Mouse (Mus musculus): ENCODE measurements at regions not wholly inside any gene's neighbourhood (a gene's known extent, or its start where the extent isn't known, plus 50 kb on each side); places are given as distances from the start of the nearest gene placed in this dataset.

- DNase-seq = peak; percentile 49
- WGBS = 47% methylated on average over 14 of the region's 14 CpGs
- TF ChIP-seq POLR2A (IDR thresholded peaks at IDR 0.05; ENCODE audit: borderline replicate concordance, extremely low read depth, low read depth, low read length) (no peak), CTCF (IDR thresholded peaks at IDR 0.05; ENCODE audit: insufficient read depth, low read length) (no peak)
These were observed 76.0 kb upstream of the Wnt7b start for GRCm38 (mm10) chr15:85658101-85658885.

DNA sequence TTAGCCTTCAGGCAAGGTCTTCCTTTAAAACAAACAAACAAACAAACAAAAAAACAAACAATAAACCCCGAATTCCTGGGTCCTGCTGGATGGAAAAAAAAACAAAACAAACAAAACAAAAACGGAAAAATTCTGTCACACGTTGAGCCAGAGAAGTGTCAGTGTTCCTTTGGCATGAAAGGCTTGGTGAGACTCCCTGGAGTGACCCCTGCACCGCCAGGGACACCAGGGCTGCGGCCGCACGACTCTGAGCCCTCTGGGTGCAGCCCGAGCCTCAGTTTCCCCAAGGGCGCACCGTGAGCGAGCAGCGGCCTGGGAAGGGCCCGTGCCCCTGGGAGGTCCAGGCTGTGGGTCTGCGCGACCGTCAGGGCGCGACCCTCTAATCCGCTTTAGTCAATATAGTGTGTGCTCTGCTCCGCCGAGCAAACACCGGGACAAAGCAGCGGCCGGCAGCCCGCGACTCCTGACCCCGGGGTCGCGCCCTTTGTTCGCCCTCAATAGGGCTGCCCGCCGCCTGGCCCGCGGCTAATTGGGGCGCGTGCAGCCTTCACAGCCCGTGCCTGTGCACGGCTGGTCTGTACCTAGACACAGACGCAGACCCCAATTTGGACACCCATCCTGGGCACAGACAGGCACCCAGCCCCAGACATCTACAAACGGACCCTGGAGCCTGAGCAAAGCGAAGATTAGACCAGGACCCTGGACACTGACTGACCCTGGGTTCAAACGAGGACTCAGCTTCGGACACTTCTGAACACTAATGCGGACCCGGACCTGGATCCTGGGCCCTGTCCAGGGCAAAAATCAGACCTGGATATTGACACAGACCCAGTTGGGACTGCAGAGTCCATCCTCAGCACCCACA is 74.0 kb upstream of the Ppara start:
- DNase-seq = no peak
- 56% methylated on average over 45 of the region's 45 CpGs for WGBS
- peaks cover 17% of the 10 kb centered on the region for H3K4me1 ChIP-seq (ENCODE audit: control insufficient read depth, insufficient read depth, low read length)
- H3K4me3 ChIP-seq (replicated peaks; ENCODE audit: extremely low read depth, low read depth, low read length) = no peak overlapping the region
- TF ChIP-seq POLR2A (IDR thresholded peaks at IDR 0.05; ENCODE audit: borderline replicate concordance, extremely low read depth, low read depth, low read length) (no peak), CTCF (IDR thresholded peaks at IDR 0.05; ENCODE audit: insufficient read depth, low read length) (no peak)

More at GRCm38 (mm10) chr15:85658101-85658885, 76.0 kb upstream of the Wnt7b start:
- Histone ChIP-seq H3K4me1 (ENCODE audit: control insufficient read depth, insufficient read depth, low read length) (peaks cover 27% of the 10 kb centered on the region), H3K4me3 (replicated peaks; ENCODE audit: extremely low read depth, low read depth, low read length) (no peak overlapping the region)

GRCm38 (mm10) chr15:85661393-85661690 is 73.4 kb upstream of the Ppara start:
- WGBS = 85% methylated on average over 2 of the region's 2 CpGs
- Histone ChIP-seq H3K4me3 (replicated peaks; ENCODE audit: extremely low read depth, low read depth, low read length) (no peak overlapping the region), H3K4me1 (ENCODE audit: control insufficient read depth, insufficient read depth, low read length) (peaks cover 11% of the 10 kb centered on the region)
- DNase-seq = no peak
- no peak for TF ChIP-seq CTCF (IDR thresholded peaks at IDR 0.05; ENCODE audit: insufficient read depth, low read length)
- TF ChIP-seq POLR2A (IDR thresholded peaks at IDR 0.05; ENCODE audit: borderline replicate concordance, extremely low read depth, low read depth, low read length) = no peak

- H3K4me3 ChIP-seq (replicated peaks; ENCODE audit: extremely low read depth, low read depth, low read length) = no peak overlapping the region
- H3K4me1 ChIP-seq (ENCODE audit: control insufficient read depth, insufficient read depth, low read length) = peaks cover 10% of the 10 kb centered on the region
- TF ChIP-seq CTCF (IDR thresholded peaks at IDR 0.05; ENCODE audit: insufficient read depth, low read length) = no peak
- TF ChIP-seq POLR2A (IDR thresholded peaks at IDR 0.05; ENCODE audit: borderline replicate concordance, extremely low read depth, low read depth, low read length) = no peak
- WGBS = 96% methylated on average over 5 of the region's 5 CpGs
- DNase-seq = no peak
These were observed 73.0 kb upstream of the Ppara start for GRCm38 (mm10) chr15:85661771-85662170.

- no peak overlapping the region for H3K4me3 ChIP-seq (replicated peaks; ENCODE audit: extremely low read depth, low read depth, low read length)
- TF ChIP-seq CTCF (IDR thresholded peaks at IDR 0.05; ENCODE audit: insufficient read depth, low read length) = no peak
- TF ChIP-seq POLR2A (IDR thresholded peaks at IDR 0.05; ENCODE audit: borderline replicate concordance, extremely low read depth, low read depth, low read length) = no peak
- no peak for DNase-seq
- H3K4me1 ChIP-seq (ENCODE audit: control insufficient read depth, insufficient read depth, low read length) = peaks cover 8% of the 10 kb centered on the region
- WGBS = 85% methylated on average over 8 of the region's 8 CpGs
These were observed 72.5 kb upstream of the Ppara start for GRCm38 (mm10) chr15:85662271-85662670.

DNA sequence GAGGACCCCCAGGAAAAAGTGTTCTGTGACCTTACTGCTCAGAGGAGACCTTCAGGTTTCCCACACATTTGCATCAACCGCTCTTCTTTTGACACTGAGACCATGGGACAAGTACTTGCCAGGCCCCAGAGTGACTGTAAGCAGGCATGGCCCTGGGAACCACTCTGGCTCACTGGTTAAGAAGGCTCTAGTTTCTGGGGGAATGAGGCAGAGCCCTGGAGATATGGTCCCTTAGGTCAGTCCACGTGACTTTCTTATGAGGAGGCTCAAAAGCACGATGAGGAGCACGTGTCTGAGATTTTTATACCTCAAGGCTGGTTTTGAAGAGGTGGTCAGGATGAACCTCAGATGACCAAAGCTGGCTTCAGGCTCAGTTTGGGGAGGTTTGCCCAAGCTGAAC is 72.1 kb upstream of the Ppara start:
- Histone ChIP-seq H3K4me3 (replicated peaks; ENCODE audit: extremely low read depth, low read depth, low read length) (no peak overlapping the region), H3K4me1 (ENCODE audit: control insufficient read depth, insufficient read depth, low read length) (peaks cover 8% of the 10 kb centered on the region)
- DNase-seq = no peak
- TF ChIP-seq CTCF (IDR thresholded peaks at IDR 0.05; ENCODE audit: insufficient read depth, low read length) = no peak
- no peak for TF ChIP-seq POLR2A (IDR thresholded peaks at IDR 0.05; ENCODE audit: borderline replicate concordance, extremely low read depth, low read depth, low read length)
- WGBS = 67% methylated on average over 4 of the region's 4 CpGs

DNA sequence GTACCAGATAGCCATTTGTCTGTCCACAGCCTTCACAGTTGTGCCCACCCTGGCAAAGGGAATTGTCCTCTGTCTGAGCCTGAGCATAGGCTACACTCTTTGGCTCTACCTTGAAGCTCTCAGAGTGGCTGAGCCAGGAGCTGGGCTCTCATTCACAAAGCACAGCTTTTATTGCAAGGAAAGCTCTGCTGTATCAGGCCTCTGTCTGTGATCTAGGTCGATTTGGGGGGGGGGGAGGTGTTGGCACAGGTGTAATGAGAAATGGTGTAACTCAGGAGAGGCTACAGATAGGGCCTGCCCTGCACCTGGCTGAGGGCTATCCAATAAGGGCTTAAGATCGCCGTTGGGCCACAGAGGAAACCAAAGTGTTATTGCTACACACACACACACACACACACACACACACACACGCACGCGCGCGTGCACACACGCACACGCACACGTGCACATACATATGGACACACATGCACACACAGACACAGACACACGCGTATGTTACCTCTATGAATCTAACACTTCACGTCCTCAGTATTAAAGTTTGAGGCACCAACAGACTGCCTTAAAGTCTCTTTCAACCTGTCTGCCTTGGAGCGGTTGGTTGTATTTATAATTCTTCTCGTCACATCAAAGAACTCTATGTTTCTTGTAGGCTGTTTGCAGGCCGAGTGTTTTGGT is 70.9 kb upstream of the Ppara start:
- Histone ChIP-seq H3K4me3 (replicated peaks; ENCODE audit: extremely low read depth, low read depth, low read length) (no peak overlapping the region), H3K4me1 (ENCODE audit: control insufficient read depth, insufficient read depth, low read length) (peaks cover 5% of the 10 kb centered on the region; the same call in 1 of the 2 replicates)
- TF ChIP-seq CTCF (IDR thresholded peaks at IDR 0.05; ENCODE audit: insufficient read depth, low read length) (no peak), POLR2A (IDR thresholded peaks at IDR 0.05; ENCODE audit: borderline replicate concordance, extremely low read depth, low read depth, low read length) (no peak)
- no peak for DNase-seq
- WGBS = 84% methylated on average over 17 of the region's 17 CpGs

- no peak overlapping the region for H3K4me3 ChIP-seq (replicated peaks; ENCODE audit: extremely low read depth, low read depth, low read length)
- WGBS = 70% methylated on average over 10 of the region's 10 CpGs
- H3K4me1 ChIP-seq (ENCODE audit: control insufficient read depth, insufficient read depth, low read length) = peaks cover 8% of the 10 kb centered on the region
- TF ChIP-seq POLR2A (IDR thresholded peaks at IDR 0.05; ENCODE audit: borderline replicate concordance, extremely low read depth, low read depth, low read length) (no peak), CTCF (IDR thresholded peaks at IDR 0.05; ENCODE audit: insufficient read depth, low read length) (no peak)
- DNase-seq = no peak
These were observed 70.4 kb upstream of the Ppara start for GRCm38 (mm10) chr15:85664432-85664828.

DNA sequence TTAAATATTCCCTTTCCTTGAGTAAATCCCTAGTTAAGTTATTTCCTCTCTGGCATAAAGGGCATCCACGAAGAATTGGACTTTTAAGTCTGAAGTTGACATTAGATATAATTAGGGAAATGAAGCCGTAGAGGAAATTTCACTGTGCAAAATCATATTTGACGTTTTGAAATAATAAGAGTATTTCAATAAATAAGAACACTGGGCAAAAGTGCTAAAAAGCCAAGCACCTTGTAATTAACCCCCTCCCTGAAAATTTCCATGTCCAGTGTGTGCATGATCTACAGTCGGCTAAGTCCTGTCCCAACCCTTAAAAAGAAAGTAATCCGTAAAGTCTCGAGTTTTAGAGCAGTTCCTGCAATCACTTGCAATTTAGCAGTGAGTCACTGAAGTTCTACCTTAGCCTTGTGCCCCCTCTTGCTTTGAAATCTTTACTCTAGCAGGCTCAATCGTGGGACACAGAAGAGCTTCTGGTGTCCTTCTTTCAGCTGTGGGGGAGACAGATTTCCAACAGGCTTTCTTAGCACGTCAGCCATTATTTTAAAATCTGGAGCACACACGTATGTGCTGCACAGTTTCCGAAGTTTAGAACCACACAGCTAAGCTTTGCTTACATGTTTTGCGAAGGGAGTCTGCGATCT is 69.5 kb upstream of the Ppara start:
- 51% methylated on average over 12 of the region's 12 CpGs for WGBS
- H3K4me3 ChIP-seq (replicated peaks; ENCODE audit: extremely low read depth, low read depth, low read length) = no peak overlapping the region
- no peak for DNase-seq
- peaks cover 8% of the 10 kb centered on the region for H3K4me1 ChIP-seq (ENCODE audit: control insufficient read depth, insufficient read depth, low read length)
- no peak for TF ChIP-seq CTCF (IDR thresholded peaks at IDR 0.05; ENCODE audit: insufficient read depth, low read length)
